Mouse (Mus musculus) 3T3-L1 (cell line): Measurements from ENCODE around the gene Anapc16.
A peak's percentile ranks its signal among the peaks of the same experiment; 100 is the strongest.

Experiments used
- DNase-seq: peaks from one replicate; pipeline ENCODE4 v3.0.0-alpha.2; 2015; ENCODE audit warnings: low read depth, low spot score

Anapc16 gene

DNA sequence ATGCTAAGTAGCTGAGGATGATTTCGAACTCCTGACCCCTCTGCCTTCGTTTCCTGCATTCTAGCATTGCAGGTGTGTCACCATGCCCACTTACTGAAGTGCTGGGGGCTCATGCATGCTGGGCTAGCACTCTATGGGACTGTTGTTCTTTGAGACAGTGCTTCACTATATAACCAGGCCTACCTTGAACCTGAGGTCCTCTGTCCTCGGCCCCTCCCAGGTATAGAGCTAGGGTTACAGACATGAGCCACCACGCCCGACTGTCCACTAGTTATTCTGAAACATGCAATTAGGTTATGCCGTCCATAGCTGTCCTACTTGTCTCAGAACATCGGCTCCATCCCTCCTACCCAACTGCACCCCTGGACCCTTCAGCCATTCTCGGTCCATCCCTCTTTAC, 31.1 kb downstream of the Anapc16 start:
- no peak for DNase-seq

DNA sequence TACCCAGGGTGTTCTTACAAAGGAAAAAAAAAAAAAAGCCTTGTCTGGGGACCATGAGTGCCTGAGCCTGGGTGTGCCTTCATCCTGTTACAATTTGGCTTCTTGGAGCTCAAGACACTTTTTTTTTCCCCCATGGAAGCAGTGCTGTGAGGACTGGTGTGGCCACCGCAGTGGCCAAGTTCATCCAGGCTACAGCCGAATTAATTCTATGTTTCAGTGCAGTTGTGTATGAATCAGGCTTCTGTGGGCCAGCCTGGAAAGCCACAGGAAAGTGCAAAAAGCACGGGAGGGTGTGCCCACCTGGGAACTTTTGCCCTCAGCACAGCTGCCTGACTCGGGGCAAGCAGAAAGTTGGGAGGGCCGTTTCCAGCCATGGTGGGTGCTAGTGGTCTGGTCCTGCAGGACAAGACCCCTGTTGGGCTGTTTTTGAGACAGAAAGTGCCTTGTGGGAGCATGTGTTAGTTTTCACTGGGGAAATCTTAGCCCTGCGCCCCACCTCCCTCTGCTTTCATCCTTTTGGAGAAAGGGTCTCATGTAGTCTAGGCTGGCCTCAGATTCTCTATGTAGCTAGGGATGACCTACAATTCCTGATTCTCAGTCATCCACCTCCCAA, 32.4 kb downstream of the Anapc16 start:
- DNase-seq: no peak

DNA sequence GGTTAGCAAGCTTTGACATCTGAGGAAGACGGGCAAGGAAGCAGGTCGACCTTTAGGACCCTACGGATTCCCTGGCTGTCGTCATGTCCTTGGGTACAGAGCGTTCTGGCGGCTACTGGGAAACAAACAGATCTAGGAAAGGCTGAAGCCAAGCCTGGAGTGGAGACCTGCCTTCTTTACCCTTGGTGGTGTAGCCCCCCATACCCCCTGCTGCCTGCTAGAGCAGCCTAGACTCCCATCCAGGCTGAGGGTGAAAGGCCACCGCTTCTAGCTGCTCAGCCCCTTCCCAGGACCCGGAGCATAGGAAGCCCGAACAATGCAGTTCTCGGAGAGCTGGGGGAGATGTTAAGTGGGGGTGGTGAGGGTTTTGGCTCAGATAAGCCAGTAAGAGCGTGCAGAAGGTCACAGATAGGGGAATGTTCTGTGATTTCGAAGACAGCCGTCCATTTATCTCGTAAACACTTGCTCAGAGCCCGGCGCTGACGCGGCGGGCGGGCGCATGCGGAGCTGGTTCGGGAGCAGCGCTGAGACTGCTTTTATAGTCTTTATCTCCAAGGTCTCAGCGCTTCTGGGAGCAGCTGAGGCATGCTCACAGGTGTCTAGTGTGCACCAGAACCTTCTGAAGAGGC, 33.0 kb downstream of the Anapc16 start:
- DNase-seq: no peak

DNA sequence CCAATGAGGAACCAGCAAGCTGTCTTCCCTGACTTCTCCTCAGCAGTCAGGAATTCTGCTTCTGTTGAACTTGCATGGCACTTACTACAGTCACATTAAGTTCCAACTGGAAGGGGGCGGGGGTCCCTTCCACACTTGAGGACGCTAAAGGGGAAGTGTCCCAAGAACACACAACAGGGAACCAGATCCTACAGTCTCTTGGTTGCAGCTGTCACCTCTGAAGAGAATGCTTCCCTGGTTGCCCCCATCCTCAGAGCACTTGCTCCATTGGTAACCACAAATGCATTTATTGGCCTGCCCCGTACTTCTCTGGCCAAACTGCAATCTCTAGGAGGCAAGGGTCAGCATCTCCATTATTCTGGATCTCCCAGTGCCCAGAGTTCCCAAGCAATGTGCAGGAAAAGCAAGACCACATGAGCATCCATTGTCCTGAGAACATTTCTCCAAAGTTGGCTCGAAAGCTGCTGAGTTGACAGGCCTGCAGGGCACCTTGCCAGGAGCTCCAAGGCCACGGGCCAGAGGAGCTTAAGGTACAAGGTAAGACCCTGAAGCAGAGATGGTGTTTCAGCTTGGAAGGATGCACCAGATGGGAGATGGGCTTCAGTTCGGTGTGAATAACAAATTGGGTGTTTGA, 35.5 kb downstream of the Anapc16 start:
- DNase-seq: no peak

DNA sequence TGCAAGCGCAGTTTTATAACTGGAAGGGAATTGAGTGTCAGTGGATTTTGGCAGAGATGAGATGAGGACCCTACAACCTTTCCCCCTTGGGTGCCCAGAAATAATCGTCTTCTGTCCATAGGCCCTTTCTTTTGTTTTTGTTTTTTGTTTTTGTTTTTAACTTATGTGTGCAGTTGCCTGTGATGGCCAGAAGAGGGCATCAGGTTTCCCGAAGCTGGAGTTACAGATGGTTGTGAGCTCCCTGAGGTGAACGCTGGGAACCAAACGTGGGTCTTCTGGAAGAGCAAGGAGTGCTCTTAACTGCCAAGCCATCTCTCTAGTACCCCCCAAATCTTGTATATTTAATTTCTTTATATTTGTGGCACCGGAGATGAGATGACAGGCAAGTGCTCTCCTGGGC, 36.2 kb downstream of the Anapc16 start:
- no peak for DNase-seq

DNA sequence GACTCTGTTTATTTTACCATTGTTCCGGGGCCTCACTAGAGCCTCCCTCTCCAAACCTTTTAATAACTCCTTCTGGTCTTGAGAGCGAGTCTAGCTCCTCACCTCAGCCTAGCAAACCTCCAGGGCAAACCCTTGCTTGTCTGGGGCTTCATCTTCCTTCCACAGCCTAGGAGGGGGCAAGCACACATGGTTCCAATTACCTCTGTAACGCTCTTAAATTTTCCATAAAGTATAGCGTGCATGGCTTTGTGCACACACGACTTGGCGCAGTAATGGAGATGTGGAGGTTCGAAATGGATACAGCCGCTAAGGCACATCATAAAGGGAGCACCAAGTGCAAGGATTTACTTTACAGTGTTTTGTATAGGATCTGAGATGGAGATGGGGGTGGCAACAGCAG, 37.1 kb downstream of the Anapc16 start:
- no peak for DNase-seq

DNA sequence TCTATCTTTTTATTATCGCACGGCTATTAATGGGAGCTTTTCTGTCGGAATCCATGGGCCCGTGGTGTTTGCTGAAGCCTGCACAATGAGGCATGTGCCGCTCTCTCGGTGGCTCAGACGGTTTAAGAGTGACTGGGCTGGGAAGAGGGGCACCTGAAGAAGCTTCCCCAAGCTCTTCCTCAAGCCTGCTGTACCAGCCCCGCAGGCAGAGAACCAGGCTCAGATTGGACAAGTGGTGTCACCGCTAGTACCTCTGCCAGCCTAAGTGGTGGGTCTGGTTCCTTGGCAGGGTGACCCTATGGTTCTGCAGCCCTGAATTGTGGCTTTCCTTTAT, 37.6 kb downstream of the Anapc16 start:
- DNase-seq: no peak

DNA sequence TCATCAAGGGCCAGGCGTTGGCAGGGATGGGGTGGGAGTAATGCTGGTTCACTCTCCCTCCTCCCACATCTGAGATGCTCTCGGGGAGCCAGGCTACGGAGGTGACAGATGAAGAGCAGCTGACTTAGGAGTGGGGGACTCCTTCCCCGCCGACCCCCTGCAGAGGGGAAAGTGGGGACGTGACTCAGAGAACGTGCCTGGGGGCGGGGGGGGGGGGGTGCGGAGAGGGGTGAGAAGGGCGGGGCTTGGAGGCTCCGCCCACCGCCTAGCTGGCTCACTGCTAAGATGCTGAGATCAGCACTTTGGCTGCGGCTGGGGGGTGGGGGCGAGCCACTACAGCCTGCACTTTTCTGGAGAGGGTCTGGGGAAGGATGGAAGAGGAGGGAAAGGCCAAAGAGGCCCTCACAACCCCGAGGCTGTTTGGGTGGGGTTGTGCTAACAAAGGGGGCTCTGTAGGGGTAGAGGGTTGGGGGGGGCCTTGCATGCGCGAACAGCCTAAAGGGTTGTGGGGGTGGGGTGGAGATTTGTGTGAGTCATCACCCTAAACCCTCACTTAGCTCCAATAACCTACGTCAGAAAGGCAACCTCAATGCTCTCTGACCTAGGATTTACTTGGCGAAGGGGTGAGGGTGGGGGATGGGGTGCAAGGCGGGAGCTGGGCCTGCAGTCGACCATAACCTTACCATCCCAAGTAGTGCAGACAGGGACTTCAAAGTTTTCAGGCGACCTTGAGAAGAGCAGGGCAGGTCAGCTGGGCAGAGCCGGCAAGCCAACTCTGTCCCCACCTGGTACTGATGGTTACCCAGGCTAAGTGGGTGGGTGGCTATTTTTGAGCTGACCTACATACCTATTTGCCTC, 38.2 kb downstream of the Anapc16 start:
- DNase-seq: no peak

DNA sequence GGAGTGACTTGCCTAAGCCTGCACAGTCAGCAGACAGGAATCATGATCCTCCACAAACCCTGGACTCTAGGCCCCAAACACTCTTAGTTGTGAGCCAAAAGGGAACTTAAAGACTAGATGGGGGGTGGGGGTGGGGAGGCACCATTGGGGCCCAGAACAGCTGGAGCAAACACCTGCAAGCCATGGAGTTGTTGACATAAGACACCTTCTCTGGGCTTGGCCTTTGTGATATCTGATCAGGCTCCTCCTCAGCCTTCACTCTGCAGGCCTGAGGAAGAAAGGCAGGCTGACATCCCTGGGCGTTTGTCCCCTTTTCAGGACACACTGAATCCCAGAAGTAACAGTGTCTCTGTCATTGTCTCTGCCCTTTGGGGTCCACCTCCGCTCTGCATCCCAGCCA, 39.3 kb downstream of the Anapc16 start:
- DNase-seq: no peak

DNA sequence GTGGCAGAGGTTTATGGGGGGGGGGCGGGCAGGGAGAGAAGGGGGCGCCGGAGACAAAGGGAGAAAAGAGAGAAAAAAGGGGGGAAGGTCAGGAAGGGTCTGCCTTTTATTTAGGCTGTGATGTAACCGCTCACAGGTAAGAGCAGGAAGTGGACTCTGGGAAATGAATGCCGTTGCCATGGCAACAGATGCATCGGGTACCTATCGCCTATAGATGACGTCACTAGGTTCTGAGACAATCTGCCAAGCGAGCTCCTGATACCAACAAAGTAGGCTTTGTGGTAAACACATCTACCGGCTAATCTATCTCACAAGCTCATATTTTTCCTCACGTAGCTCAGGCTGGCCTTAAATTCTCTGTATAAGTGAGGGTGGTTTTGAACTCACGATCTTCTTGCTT, 43.4 kb downstream of the Anapc16 start:
- no peak for DNase-seq

DNA sequence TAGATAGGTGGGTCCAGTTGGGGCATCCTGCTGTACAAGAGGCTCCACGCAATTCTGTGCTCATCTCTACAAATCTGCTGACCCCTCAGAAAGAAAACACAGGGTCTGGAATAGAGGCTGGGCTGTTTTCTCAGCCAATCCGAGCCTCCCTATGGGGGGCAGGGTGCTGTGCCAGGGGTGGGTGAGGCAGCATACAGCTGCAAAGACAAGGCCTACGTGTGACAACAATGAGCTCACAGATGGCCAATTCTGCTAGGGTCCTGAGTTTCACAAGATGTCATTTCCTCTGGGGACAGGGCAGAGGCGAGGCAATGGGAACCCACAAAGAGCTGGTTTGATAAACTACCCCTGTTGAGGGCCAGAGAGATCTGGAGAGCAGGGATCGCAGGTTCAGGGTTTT, 44.5 kb downstream of the Anapc16 start:
- DNase-seq: no peak

DNA sequence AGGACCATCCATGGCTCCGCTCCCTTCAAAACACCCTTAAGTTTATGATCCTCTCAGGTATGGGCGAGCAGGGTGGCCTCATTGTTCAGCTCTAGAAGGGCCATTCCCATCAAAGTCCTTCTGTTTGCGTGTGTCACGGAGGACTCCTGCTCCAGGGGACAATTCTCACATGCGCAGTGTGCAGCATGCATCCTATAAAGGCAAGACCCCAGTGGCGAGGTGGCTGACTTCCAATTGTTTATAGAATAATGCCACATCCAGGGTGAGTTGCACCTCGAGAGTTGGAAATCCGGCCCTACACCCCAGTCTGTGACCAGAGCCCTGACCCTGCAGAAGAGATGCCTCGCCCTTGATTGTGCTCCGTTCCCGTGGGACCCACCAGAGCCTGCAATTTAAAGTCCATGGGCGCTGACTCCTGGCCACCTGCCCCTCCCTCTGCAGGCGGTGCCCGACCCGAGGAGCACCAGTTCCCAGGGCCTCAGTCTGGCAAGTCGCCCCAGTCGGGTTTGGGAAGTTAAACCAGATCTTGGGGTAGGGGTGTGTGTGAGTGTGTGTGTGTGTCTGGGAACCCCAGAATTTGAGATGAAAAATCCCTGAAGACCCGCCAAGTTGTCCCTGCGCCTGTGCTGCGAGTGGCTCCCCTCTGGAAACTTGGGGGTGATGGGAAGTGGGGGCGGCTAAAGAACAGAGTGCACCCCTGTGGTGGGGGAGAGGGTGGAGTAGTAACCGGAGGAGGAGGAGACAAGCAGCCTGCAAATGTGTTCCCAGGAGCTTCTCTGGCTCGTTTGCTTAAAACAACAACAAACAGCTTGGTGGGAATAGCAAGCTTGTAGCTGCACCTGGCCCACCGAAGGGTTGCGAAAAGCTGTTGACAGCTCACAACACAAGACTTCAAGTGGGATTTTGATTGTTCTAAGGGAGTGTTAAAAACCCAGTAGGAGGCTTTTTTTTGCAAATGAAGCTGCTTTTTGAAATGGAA, 45.5 kb downstream of the Anapc16 start:
- DNase-seq: no peak

DNA sequence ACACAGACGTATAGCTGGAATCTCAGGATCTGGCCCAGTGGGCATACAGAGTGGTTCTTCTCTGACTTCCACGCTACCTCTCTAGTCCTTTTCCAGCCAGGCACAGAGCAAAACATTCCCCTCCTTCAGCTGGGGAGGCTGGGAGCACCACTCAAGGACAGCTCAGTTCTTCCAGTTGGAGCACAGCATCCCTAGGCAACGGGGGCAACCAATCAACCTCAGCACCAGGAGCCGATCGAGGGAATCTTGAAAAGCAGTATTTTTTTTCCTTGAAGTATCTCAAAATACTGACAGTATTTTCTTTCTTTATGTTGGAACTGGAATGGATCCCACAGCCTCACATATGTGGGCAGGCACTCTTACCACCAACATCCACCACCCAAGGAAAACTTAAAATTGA, 46.3 kb downstream of the Anapc16 start:
- DNase-seq: no peak

DNA sequence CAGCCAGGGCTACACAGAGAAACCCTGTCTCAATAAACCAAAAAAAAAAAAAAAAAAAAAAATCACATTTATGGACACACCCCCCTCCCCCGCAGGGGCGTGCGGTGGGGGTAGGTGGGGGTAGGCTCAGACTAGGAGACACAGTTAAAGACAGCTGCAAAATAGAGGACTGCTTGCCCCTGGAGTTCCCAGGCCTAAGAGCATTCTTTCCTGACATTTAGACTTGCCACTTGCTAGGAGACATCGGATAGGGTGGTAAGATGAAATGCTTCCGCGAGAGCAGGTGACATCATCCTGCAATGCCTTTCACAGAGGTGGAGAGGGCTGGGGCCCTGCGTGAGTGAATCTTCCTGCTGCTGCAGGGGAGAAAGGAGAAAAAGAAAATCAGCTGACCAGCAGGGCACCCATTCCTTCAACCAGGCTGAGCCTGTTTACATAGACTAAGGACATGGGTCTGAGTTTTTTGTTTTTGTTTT, 49.3 kb downstream of the Anapc16 start:
- DNase-seq: peak; percentile 54

DNA sequence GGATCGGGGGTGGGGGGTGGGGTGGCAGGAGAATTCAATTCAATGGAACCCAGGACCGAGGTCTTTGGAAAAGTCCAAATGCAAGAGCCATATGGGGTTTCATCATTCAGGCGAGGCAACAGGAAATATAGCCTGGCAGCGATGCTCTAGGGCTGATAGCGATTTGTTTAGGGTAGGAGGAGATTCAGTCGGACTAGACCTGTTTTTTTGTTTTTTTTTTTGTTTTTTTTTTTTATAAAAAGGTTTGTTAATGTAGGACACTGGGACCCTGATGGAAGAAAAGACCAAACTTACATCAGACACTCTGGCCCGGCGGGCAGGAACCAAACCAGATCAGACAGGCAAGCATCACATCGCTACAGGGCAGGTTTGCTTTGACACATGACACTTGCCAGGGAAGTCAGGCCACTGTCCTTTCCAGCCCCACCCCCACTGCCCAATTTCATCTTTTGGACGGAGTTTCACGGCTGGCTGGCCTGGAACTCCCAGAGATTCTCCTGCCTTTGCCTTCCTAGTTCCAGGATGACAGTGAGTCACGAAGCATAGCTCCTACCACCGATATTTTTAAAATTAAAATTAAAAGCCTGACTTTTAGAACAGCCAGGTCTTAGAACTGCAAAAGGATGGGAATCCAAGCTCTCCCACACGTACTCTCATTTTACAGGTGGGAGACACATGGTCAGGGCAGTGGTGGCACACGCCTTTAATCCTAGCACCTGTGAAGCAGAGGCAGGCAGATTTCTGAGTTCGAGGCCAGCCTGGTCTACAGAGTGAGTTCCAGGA, 50.0 kb downstream of the Anapc16 start:
- DNase-seq: peak; percentile 71

DNA sequence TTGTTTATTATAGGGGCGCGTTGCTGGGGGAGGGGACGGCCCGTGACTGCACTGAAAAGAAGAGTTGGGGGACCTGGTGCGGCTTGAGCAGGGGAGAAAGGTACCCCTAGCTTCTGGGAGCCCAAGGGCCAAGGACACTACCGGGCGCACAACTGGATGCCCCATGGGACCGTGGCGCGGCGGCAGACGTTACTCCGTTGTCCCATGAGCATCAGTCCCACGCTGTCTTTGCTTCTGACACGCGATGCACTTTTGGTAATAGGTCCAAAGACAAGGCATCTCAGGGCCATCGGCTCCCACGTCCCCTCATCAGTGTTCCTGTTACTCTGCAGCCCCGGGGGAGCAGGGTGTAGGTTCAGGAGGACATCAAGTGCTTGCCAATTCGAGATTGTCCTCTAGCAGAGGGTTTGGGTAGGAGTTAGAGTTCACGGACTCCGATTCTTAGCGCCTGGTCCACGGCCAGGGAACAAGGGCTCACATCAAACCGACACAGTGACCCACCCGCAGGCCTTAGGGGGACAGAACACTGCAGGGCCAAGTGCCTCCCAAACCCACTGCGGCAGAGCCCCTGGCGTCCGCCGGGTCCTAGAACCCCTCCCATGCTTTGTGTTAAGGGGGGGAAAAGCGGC, 50.7 kb downstream of the Anapc16 start:
- DNase-seq: peak; percentile 60

DNA sequence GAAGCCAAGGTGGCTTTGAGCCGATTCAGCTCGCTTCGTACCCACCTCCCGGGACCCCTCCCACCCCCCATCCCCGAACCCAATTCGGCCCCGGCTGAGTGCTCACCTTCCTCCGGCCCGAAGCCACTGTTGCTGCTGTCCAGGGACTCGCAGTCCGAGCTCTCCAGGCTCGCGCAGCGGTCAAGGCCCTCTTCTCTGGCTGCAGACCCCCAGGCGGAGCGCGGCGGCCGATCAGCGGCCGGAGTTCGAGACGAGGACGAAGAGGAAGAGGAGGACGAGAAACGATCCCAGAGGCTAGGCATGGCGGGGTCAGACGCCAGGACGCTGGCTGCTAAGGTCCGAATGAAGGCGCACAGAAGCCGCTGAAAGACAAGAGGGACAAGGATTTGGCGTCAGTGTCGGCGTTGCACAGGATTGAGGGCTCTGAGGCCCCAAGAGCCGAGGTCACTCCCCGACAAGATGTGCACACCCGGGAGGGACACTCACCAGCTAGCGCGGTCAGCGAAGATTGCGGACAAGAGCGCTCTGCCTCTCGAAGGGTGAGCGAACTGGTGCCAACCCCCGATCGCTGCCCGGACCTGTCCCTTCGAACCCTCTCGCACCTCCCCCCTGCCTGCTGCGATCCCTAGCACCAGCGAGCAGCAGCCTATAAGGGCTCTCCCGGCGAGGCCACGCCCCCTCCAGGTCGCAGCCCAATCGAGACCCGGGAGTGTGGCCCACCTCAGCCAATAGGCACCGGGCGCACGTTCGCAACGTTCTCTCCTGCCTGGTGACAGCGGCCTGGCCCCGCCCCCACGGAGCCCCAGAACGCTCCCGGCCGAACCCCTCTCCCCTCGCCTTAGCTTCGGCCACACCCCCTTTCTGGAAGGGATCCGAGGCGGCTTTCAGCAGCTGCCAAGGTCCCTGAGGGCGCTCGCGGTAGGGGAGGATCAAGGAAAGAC, 51.5 kb downstream of the Anapc16 start, which contains the start of gene Ddit4:
Gene Ddit4, minus strand, starts transcription at position 624 of the 941 bp plus-strand sequence.
- peak; percentile 99 for DNase-seq

DNA sequence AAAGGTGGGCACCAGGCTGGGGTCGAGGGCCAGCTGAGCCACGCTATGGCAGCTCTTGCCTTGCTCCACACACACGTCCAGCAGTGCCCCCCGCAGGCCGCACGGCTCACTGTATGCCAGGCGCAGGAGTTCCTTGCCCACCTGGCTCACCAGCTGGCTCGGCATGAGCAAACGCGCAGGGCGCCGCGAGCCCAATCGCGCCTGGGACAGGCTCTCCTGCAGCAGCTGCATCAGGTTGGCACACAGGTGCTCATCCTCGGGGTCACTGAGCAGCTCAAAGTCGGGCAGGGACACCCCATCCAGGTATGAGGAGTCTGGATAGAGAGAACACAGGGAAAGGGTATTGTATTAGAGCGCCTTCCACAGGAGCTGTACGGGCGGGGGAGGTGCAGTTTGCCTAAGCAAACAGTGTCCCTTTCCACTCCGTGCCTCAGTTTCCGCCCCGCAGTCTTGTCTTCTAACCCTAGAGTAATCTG, 52.2 kb downstream of the Anapc16 start:
- peak; percentile 72 for DNase-seq
